Mouse (Mus musculus) brain, embryonic 14.5 days (tissue): Measurements from ENCODE around the gene Add3.

Source experiments
- CTCF ChIP-seq: fragments of 200-500 bp; IDR thresholded peaks from 2 replicates; pipeline ENCODE4 v1.5.1; 2012; ENCODE audit warnings: inconsistent platforms, mild to moderate bottlenecking, moderate library complexity, borderline replicate concordance; ENCODE audit not compliant: insufficient read depth, insufficient read length; ENCODE audit errors: extremely low read depth
- POLR2A ChIP-seq: fragments of 200-500 bp; IDR thresholded peaks from 2 replicates; pipeline ENCODE4 v1.6.1; 2012; ENCODE audit warnings: mild to moderate bottlenecking, inconsistent platforms, borderline replicate concordance; ENCODE audit not compliant: poor library complexity, insufficient read depth, insufficient read length, severe bottlenecking; ENCODE audit errors: extremely low read depth

- TF ChIP-seq CTCF (no peak), POLR2A (no peak)
Observed at GRCm38 (mm10) chr19:53216761-53217538, 76.7 kb downstream of the Add3 start.
